Mouse (Mus musculus): ENCODE measurements around the gene Rbfox3. TPM values are rescaled to one million over a fixed set of nuclear protein-coding genes. Genes with fewer than 3 reads are reported as not detected.

Gene Rbfox3
- polyA plus RNA-seq, 1 experiment from 2014 or later = not detected

DNA sequence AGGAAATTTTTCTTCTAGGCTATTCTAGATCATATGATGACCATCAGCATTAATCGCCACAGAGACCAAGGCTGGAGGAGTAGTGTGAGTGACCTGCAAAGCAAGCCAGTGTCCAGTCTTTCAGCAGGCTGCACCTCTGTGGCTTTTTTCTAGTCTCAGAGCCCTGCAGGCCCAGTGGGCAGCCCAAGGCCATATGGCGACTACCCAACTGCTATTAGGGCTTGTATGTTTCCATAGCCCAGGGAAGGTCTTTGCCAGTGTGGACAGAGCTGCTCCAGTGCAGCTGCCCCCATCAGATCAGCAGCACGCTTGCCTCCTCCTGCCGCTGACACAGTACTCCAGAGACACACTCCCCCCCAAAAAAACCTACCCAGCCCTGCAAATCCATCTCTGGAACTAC lies 290.5 kb downstream of the Rbfox3 start:
- CTCF ChIA-PET = no interaction called here
- H3K27me3 ChIP-seq = peaks cover 38% of the 10 kb centered on the region
- POLR2A ChIA-PET = no interaction called here
- TF ChIP-seq CTCF (IDR thresholded peaks at IDR 0.05) = no peak
- no peak for ATAC-seq
- in situ Hi-C loops (cut with MboI; ENCODE audit: low pct_unique_long_range_greater_than_20kb) = no loop called here
- DNase-seq (ENCODE audit: low read depth, low spot score) = no peak

DNA sequence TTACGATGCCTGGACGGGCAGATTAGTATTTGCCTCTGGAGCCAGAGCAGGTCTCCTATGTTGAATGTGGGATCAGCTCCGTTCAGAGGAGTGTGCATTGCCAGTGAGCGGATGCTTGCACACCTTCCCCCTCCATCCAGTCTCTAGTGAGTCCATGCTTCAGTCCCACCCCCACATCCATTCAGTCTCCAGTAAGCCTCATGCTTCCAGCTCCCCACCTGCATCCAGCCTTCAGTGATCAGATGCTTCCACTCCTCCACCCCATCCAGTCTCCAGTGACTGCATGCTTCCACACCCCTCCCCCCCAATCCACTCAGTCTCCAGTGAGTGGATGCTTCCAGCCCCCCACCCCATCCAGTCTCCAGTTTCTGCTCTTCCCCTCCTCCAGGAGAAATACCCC lies 297.3 kb downstream of the Rbfox3 start:
- CTCF ChIA-PET = no interaction called here
- DNase-seq (ENCODE audit: low read depth, low spot score) = no peak
- H3K27me3 ChIP-seq = peaks cover 6% of the 10 kb centered on the region
- no peak for ATAC-seq
- POLR2A ChIA-PET = no interaction called here
- in situ Hi-C loops (cut with MboI; ENCODE audit: low pct_unique_long_range_greater_than_20kb) = no loop called here
- TF ChIP-seq CTCF (IDR thresholded peaks at IDR 0.05) = no peak

DNA sequence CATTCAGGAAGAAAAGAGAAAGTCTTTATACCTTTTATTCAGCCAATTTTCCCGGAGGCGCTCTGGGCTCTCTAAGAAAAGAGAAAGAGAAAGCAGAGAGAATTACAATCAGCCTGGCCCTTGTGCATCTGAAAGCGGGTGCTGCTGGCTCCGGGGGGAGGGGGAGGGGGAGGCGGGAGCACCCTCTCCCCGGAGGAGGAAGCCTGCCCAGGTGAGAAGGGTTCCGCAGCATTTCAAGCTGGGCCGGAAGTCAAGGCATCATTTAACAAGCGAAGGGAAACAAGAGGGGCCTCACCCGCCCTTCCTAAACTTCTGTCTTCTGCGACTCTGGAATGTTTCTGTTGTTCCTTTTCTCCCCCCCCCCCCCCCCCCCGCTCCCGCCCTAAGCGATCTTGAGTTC lies 301.3 kb downstream of the Rbfox3 start:
- DNase-seq (ENCODE audit: low read depth, low spot score) (no peak), ATAC-seq (no peak)
- in situ Hi-C loops (cut with MboI; ENCODE audit: low pct_unique_long_range_greater_than_20kb) = no loop called here
- H3K27me3 ChIP-seq = no peaks in the 10 kb centered on the region
- ChIA-PET POLR2A (no interaction called here), CTCF (interaction anchor here (1.4 kb wide), 1 partner anchor 13 kb away, joined by 3 read pairs; no protein-coding TSS in a partner anchor)
- TF ChIP-seq CTCF (IDR thresholded peaks at IDR 0.05) = no peak

DNA sequence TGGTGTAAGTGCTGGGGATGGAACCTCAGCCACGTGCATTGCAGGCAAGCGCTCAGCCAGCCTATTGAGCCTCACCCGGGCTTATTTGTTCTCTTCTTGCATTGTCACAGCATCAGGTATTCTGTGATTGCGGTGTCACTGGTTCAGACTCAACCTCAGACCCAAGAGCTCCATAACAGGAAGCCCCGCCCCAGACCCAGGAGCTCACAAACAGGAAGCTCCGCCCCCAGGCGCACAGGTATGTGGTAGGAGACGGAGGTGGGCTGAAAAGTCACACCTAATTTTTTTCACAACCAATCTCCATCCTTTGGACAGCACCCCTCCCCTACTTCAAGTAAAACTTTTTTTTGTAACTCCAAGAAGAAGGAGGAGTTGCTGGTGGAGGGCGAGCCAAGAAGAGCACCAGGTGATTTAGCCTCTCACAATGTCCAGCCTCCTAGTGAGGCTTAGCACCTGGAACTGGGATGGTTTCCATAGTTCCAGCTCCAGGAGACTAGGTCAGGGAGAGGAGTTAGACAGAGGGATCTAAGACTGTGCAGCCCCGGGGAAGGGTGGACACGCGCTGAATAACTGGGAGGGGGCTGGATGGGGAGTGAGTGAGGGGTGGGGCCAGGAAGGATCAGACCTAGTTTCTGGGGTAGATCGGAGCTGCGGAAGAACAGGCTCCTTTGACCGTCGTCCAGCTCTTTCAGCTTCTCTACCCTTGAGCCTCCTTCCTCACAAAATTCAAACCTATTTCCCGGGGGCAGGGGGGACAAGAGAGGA lies 302.0 kb downstream of the Rbfox3 start:
- ATAC-seq (no peak), DNase-seq (ENCODE audit: low read depth, low spot score) (no peak)
- CTCF ChIA-PET = interaction anchor here (1.4 kb wide), 1 partner anchor 14 kb away, joined by 3 read pairs; no protein-coding TSS in a partner anchor
- TF ChIP-seq CTCF (IDR thresholded peaks at IDR 0.05) = no peak
- no peaks in the 10 kb centered on the region for H3K27me3 ChIP-seq
- in situ Hi-C loops (cut with MboI; ENCODE audit: low pct_unique_long_range_greater_than_20kb) = no loop called here
- POLR2A ChIA-PET = no interaction called here

DNA sequence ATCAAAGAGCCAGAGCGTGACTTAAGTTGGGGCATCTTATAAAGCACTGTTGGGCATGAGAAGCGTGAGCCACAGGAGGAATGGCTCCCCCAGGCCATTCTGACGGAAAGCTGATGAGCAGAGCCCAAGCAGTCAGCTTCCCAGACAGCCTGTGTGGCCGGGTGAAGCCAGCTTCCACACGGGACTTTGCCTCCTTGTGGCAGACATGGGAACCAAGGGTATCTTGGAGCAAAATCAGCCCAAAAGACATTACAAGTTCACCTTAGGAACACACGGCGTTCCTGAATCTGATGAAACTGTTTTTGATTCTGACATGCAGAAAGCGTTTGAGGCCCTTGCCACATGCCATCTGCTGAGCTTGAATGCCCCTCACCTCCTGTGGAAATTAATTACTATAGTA lies 303.5 kb downstream of the Rbfox3 start:
- no peak for TF ChIP-seq CTCF (IDR thresholded peaks at IDR 0.05)
- ChIA-PET CTCF (no interaction called here), POLR2A (no interaction called here)
- ATAC-seq (no peak), DNase-seq (ENCODE audit: low read depth, low spot score) (no peak)
- H3K27me3 ChIP-seq = no peaks in the 10 kb centered on the region
- in situ Hi-C loops (cut with MboI; ENCODE audit: low pct_unique_long_range_greater_than_20kb) = no loop called here

DNA sequence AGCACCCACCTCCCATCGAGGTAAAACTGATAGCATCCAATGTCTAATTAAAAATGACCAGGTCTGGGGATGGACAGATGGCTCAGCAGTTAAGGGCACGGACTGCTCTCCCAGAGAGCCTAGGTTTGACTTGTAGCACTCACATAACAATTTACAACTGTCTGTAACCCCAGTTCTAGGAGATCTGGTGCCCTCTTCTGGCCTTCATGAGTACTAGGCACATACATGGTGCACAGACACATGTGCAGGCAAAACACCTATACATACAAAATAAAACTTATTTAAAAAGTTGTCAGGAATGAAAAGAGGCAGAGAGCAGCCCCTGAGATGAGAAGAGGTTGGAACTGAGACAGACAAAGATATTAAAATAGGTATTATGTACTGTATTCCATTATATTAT lies 305.8 kb downstream of the Rbfox3 start:
- ATAC-seq = no peak
- in situ Hi-C loops (cut with MboI; ENCODE audit: low pct_unique_long_range_greater_than_20kb) = no loop called here
- no peaks in the 10 kb centered on the region for H3K27me3 ChIP-seq
- POLR2A ChIA-PET = no interaction called here
- CTCF ChIA-PET = no interaction called here
- no peak for DNase-seq (ENCODE audit: low read depth, low spot score)
- no peak for TF ChIP-seq CTCF (IDR thresholded peaks at IDR 0.05)

DNA sequence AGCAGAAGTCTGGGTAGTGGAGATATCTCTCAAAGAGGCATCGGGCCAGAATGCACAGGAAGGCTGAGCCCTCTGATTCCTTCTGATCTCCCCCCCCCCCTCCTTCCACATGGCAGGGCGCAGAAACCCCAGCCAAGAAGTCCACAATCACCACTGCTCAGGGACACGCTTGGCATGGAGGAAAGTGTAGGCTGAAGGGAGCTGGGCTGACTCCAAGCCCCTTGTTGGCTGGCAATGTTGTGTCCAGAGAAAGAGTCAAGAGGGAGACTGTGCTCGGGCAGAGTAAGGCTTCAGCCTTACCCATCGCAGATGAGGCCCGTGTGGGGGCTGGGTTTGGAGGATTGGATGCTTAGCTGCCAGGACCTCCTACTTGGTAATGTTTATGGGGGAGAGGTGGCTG lies 307.2 kb downstream of the Rbfox3 start:
- DNase-seq (ENCODE audit: low read depth, low spot score) (no peak), ATAC-seq (no peak)
- no peak for TF ChIP-seq CTCF (IDR thresholded peaks at IDR 0.05)
- in situ Hi-C loops (cut with MboI; ENCODE audit: low pct_unique_long_range_greater_than_20kb) = no loop called here
- ChIA-PET CTCF (no interaction called here), POLR2A (interaction anchor here (0.6 kb wide), 1 partner anchor 8 kb away, joined by 3 read pairs; no protein-coding TSS in a partner anchor)
- H3K27me3 ChIP-seq = no peaks in the 10 kb centered on the region

DNA sequence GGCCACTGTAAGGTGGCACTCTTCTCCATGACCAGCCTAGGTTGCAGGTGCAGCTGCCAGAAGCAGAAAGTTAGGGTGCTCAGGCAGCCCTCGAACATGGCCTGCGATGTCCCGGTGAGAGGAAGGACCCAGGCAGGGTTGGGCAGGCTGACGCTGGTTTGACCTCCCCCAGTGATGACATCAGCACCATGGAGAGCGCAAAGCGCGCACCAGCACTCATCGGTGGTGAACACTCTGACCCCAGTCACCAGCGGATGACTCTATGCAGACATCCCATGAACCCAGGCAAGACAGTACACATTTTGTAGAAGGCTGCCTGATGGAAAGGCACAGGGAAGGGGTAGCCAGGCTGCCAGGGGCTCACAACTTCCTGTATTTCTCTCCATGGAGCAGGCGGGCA lies 308.3 kb downstream of the Rbfox3 start:
- no peak for TF ChIP-seq CTCF (IDR thresholded peaks at IDR 0.05)
- H3K27me3 ChIP-seq = no peaks in the 10 kb centered on the region
- in situ Hi-C loops (cut with MboI; ENCODE audit: low pct_unique_long_range_greater_than_20kb) = no loop called here
- ATAC-seq (no peak), DNase-seq (ENCODE audit: low read depth, low spot score) (peak; percentile 2)
- POLR2A ChIA-PET = no interaction called here
- CTCF ChIA-PET = no interaction called here

DNA sequence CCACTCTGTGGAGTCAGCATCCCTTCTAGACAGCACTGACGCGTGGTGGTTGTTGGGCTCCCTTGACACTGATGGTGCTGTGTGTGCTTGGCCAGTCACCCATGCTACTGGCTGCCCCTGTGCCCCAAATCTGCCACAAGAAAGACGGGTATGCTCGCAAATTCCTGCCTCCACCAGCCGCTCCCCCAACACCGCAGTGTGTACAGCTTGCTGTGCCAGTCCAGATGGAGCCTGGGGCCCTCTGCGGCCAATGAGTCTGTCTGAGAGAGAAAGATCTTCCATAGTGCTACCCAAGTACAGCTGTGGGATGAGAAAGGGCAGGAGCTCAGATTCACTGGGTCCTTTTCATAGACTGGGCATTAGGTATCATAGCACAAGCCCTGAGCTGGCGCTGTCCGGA lies 309.9 kb downstream of the Rbfox3 start:
- peaks cover 11% of the 10 kb centered on the region for H3K27me3 ChIP-seq
- DNase-seq (ENCODE audit: low read depth, low spot score) = no peak
- TF ChIP-seq CTCF (IDR thresholded peaks at IDR 0.05) = no peak
- no peak for ATAC-seq
- ChIA-PET CTCF (no interaction called here), POLR2A (no interaction called here)
- in situ Hi-C loops (cut with MboI; ENCODE audit: low pct_unique_long_range_greater_than_20kb) = no loop called here

DNA sequence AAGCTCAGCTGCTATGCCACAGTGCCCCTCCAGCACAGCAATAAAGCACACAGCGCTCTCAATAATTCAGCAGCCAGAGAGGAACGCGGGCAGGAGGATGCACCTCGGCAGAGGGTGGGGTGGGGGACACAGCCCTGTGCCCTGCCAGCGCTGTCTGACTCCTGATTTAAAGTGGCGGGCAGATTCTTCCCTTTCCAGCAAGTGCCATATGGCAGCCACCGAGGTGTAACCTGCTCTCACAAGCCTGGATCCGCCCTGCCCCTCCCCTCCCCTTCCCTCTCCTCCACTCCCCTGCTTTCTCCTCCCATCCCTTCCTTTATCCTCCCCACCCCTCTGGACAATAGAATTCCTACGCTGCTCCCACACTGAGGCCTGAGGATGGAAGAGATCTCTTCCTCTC lies 311.2 kb downstream of the Rbfox3 start:
- no peak for DNase-seq (ENCODE audit: low read depth, low spot score)

DNA sequence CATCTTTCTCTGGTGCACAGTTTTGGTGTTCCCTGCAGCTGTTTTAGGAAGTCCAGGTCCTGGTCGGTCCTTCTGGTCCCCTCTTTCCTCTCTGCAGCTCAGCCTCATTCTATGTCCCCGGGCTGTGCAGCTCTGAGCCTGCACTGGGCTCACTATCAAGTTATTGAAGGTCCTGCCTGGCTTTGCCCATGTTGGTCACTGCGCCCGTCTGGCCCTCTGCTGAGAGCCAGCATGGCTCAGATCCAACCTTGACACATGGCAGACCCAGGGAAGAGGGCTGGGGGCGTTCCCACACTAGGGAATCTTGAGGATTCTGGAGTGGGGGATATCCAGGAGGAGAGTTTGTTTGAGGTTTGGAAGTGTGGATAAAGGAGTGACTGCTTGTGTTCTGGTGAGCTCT lies 312.7 kb downstream of the Rbfox3 start:
- CTCF ChIA-PET = no interaction called here
- in situ Hi-C loops (cut with MboI; ENCODE audit: low pct_unique_long_range_greater_than_20kb) = no loop called here
- no peak for TF ChIP-seq CTCF (IDR thresholded peaks at IDR 0.05)
- DNase-seq (ENCODE audit: low read depth, low spot score) = no peak
- peaks cover 16% of the 10 kb centered on the region for H3K27me3 ChIP-seq
- ATAC-seq = no peak
- POLR2A ChIA-PET = interaction anchor here (0.7 kb wide), 1 partner anchor 34 kb away, joined by 3 read pairs; no protein-coding TSS in a partner anchor

More for the DNA sequence above, 311.2 kb downstream of the Rbfox3 start:
- no peak for ATAC-seq
- no peak for TF ChIP-seq CTCF (IDR thresholded peaks at IDR 0.05)
- ChIA-PET CTCF (no interaction called here), POLR2A (no interaction called here)
- H3K27me3 ChIP-seq = peaks cover 16% of the 10 kb centered on the region
- in situ Hi-C loops (cut with MboI; ENCODE audit: low pct_unique_long_range_greater_than_20kb) = no loop called here

DNA sequence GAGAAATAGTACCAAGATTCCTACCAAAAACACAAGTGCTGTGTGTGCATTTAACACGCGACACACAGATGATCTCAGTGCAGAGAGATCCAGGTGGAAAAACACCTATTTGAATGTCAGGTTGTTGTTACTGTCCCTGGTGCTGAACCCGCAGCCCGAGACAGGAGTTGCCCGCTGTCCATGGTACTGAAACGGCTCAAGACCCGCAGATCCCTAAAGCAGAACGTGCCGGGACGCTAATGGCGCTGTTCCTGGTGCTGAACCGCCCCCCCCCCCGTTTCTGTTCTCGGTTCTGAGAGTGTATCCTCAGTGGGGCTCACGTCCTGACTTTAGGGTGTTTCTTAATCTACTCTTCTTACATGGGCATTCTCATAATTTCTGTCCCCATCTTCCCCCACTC lies 326.6 kb downstream of the Rbfox3 start:
- DNase-seq (ENCODE audit: low read depth, low spot score) = peak; percentile 34
- no peak for ATAC-seq
- peaks cover 21% of the 10 kb centered on the region for H3K27me3 ChIP-seq
- no peak for TF ChIP-seq CTCF (IDR thresholded peaks at IDR 0.05)
- in situ Hi-C loops (cut with MboI; ENCODE audit: low pct_unique_long_range_greater_than_20kb) = no loop called here
- ChIA-PET CTCF (no interaction called here), POLR2A (no interaction called here)
